Mouse (Mus musculus): ENCODE data around the gene Cab39.

The Cab39 gene

GRCm38 (mm10) chr1:85793208-85794105 lies at the start of gene Cab39:
Gene Cab39 (plus strand): TSS chr1:85793441.
- peak; percentile 77 to 85 for DNase-seq (ENCODE audit: low spot score in 2 of 2)

GRCm38 (mm10) chr1:85744539-85744938 lies 48.7 kb upstream of the Cab39 start:
- DNase-seq (ENCODE audit: low spot score in 2 of 2): no peak

DNA sequence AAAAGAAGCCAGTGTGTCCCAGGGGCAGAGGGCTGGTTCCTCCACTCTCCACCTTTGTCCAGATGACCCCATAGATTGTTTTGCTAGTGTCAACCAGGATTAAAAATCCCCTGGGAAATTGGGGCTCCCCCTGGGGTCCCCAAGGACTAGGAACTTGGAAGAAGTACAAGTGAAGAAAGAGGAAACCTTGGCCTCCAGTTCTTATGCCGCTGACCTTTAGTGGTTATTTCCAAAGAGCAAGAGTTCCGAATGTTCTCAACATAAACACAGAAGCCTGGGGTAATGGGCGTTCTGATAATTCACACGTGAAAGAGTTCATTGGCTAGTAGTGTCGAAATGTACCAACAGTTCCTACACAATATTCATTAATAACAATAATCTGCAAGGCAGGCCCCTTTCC lies 46.7 kb upstream of the Cab39 start:
- no peak for DNase-seq (ENCODE audit: low spot score in 2 of 2)

GRCm38 (mm10) chr1:85749829-85750228 lies 43.4 kb upstream of the Cab39 start:
- no peak for DNase-seq (ENCODE audit: low spot score in 2 of 2)

- DNase-seq (ENCODE audit: low spot score in 2 of 2): no peak
Measured at GRCm38 (mm10) chr1:85750650-85751049, 42.6 kb upstream of the Cab39 start.

GRCm38 (mm10) chr1:85751494-85751893 lies 41.7 kb upstream of the Cab39 start:
- DNase-seq (ENCODE audit: low spot score in 2 of 2): peak in 1 of 2 experiments; percentile 28

DNA sequence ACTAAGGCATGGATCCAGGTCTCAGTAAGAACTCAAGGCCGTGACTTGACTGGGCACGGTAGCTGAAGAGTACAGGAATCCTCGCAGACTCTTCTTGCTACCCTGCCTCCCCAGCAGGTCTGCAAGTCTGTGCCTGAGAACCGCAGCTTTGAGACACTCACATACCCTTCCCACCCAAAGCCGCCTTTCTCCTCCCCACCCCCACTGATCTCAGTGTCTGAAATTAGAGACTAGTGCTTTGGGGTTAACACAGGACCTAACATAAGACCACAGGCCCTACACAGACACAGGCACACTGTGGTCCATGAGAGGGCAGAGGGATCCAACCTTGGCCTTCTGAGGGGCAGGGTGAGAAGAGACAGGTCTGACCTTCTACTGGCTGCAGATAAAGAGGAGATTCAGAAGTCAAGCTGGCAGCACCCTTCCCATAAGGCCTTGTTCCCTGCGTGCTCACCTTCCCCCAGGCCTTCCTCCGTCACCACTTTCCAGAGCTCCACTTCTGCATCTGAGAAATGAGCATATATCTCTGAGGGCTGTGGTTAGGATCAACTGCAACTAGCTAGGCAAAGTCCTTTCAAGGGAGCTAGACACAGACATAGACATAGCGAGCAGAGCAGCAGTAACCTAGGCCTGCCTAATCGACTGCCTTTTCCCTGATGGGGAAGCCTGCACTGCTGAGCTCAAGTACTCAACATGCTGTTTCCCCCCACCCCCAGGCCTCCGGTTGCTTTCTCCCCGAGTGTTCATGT lies 41.1 kb upstream of the Cab39 start:
- no peak for DNase-seq (ENCODE audit: low spot score in 2 of 2)

DNA sequence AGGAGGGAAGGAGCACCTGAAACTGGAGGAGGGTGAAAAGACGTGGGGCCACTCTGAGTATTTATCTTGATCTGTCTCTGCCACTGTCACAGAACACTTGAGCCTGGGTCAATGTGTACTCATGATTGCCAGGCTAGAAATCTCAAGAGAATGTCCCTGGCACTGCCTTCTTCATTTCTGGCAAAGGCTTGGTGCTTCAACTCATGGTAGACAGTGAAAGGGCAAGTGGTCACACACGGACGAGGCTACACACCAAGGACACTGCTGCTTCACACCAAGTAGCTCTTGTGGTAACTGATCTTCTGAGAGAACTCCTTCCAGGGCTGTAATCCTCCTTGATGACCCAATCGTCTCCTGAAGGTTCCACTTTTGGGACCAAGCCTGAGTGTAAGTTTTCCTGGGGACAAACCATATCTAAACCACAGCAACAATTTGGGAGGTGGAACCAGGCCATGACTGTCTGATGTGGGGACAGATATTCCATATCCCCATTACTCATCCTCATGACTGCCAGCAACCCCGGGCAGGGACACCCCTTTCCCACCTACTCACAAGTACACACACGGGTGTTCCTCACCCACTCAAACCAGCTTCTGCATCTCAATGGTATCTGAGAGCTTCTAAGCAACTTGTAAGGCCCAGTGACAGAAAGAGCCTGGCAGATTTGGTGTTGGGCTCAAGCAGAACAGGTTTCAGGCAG lies 35.6 kb upstream of the Cab39 start:
- no peak for DNase-seq (ENCODE audit: low spot score in 2 of 2)

DNA sequence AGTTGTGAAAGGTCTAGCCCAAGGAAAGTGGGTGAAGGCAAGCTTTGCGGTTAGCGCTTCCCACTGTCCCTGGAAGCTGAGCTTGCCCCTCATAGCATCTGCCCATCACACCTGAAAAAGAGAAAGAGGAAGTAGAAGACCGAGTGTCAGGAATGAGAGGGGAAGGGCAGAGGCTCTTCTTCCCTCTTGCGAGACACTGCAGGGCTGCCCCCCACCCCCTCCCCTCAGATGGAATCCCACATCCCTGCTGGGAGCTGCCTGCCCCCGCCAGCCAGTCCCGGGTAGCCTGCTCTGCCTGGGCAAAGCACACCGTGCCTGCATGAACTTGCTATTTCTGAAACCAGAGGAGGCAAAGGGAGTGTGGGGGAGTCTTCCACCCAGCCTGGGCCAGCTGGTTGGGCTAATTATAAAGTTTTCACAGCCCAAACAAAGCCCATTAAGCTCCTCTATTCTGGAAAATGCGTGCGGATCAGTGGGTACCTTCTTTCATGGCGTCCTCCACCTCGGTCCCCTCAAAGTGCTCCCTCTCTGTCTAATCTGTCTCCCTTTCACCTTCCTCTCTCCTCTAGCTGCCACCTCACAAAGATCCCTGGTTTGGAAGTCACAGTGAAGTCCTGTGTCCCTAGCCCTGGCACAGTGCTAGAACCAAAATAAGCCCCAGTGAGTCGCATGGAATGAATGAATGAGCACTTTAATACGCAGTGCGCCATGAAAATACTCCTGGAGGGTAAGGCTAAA lies 34.8 kb upstream of the Cab39 start:
- no peak for DNase-seq (ENCODE audit: low spot score in 2 of 2)

DNA sequence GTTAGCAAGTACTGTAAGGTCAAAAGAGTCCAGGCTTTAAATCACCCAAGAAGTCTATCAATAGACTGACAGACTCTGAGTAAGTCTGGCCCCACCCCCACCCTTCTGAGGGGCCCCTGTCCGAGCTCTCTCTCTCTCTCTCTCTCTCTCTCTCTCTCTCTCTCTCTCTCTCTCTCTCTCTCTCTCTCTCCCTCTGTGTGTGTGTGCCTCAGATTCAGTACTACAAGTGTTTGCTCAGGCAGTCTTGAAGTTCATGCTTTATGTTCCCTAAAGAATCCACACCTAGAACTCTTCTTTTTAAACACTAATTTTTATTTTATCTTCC lies 34.3 kb upstream of the Cab39 start:
- no peak for DNase-seq (ENCODE audit: low spot score in 2 of 2)

GRCm38 (mm10) chr1:85761665-85762064 lies 31.6 kb upstream of the Cab39 start:
- DNase-seq (ENCODE audit: low spot score in 2 of 2): no peak

- no peak for DNase-seq (ENCODE audit: low spot score in 2 of 2)
Measured at GRCm38 (mm10) chr1:85763386-85763785, 29.9 kb upstream of the Cab39 start.

DNA sequence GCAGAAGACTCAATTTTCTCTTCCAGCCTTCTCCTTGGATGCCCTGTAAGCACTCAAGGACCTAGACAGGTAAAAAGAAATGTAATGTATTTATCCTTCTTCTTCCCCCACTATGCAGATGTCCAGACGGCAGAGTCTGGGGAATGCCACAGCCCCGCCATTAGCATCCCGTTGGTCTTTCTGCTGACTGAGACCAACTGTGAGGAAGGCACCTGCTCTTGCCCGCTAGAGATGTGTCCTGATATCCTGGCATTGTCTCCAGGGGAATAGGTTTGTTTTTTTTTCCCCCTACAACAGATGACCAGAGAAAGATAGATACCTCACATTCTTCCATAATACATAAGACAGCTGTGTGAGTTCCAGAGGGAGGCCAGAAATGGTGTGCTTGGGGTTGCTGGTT lies 28.9 kb upstream of the Cab39 start:
- DNase-seq (ENCODE audit: low spot score in 2 of 2): no peak

GRCm38 (mm10) chr1:85766120-85766519 lies 27.1 kb upstream of the Cab39 start:
- no peak for DNase-seq (ENCODE audit: low spot score in 2 of 2)

DNA sequence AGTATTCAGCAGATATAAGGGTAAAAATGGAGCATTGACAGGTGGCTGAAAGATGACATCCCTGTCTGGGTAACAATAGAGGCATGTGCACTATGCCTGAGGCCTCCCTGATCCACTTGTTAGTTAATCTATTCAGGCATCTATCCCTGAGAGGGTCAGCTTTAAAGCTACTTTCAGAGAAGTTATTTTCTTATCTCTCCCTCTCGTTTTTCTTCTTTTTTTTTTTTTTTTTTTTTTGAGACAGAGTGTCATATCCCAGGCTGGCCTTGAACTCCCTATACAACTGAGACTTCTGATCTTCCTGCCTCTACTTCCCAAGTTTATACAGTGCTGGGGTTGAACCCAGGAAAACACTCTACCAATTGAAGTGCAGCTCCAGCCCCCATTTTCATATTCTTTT lies 25.5 kb upstream of the Cab39 start:
- DNase-seq (ENCODE audit: low spot score in 2 of 2): no peak

DNA sequence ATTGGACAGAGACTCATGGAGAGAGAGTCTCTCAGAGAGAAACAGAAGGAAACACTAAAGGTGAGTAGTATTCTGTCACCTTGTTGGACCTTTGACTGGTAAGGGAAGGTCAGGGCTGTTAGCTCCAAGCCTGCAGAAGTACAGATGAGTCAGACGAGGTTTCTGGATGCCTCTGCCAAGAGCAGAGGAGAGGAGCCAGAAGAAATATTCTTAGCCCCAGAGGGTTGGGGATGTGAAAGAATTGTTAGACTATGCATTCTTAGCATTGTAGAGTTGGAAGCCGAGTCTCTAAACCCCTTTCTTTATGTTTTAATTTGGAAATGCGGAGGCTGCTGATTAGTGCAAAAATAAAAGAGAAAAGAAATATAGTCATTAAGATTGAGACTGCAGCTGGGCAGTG lies 21.3 kb upstream of the Cab39 start:
- no peak for DNase-seq (ENCODE audit: low spot score in 2 of 2)

DNA sequence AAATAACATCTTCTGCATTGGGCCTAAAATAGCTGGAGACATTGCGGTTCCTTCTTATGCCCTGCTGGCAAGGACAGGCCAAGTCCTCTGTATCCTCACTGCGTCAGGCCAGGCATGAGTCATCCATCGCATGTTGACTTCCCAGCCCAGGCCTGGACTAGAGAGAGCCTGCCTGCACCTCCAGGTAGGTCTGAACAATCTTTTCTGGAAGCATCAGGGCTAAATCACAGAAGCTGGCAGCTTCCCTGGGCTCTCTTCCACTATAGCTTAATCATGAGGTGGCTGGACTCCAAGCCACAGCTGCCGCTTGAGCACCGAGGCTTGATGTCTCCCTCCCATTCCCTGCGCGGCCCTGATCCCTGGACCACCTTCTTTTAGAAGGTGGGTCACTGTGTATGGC lies 18.1 kb upstream of the Cab39 start:
- DNase-seq (ENCODE audit: low spot score in 2 of 2): peak in 1 of 2 experiments; percentile 66

GRCm38 (mm10) chr1:85776154-85776553 lies 17.1 kb upstream of the Cab39 start:
- DNase-seq (ENCODE audit: low spot score in 2 of 2): no peak

- DNase-seq (ENCODE audit: low spot score in 2 of 2): no peak
Measured at GRCm38 (mm10) chr1:85778436-85778835, 14.8 kb upstream of the Cab39 start, which contains the start of gene A630001G21Rik. Gene A630001G21Rik (minus strand): TSS chr1:85778643.

DNA sequence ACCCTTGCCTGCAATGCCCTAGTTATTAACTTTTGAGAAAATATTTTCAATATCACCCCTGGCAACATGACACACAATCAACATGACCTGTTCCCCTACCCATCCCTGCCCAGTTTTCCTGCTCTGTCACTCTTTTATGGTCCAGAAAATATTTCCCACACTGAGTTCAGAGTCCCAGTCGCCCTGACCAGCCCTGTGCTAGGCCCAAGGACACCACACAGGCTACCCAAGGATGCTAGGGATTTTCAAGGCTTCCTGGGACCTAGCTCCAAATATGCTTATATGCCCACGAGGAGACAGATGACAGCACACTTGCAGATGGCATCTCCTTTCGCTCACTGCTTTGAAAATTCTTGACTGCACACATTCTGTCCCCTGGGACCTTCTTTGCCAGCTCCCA lies 14.2 kb upstream of the Cab39 start:
- no peak for DNase-seq (ENCODE audit: low spot score in 2 of 2)

DNA sequence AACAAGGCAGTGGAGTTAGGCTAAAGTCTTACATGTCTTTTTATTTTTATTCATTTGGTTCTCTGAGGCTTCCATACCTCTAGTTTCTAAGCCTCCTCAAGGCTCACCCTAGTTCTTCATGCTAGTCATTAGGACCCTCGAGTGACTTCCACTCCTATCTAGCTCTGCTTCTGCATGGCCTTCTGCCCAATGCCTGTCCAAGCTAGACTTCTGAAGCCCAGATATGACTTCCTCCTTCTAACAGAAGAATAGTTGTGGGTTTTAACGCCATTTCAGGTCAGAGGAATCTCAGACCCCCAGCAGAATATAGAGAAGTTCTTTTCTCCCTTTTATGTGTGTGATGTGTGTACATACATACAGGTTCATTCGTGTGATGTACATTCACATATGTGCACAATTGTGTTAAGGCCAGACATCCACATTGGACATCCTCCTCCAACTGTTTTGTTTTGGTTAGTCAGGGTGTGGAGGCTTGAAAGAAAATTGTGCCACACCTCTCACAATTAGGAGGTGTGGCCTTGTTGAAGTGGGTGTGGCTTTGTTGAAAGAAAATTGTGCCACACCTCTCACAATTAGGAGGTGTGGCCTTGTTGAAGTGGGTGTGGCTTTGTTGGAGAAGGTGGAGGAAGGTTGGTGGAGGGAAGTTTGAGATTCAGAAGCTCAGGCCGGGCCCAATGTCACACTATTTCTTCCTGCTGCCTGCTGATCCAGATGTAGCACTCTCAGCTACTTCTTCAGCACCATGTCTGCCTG lies 13.6 kb upstream of the Cab39 start:
- no peak for DNase-seq (ENCODE audit: low spot score in 2 of 2)

All from urinary bladder, adult 18-20 months (tissue).